Mouse (Mus musculus) limb, embryonic 13.5 days (tissue): ENCODE data around the gene Padi2. TPM values are rescaled to one million over a fixed set of nuclear protein-coding genes. Genes with fewer than 3 reads are reported as not detected.

Experiments
- ATAC-seq: fragments of 200-750 bp; cut with Nextera tagmentation; 2 replicates; pipeline ENCODE4 v1.8.0; 2017; ENCODE audit warnings: low read depth, moderate number of reproducible peaks, moderate TSS enrichment; ENCODE audit not compliant: low FRiP score
- H3K27ac ChIP-seq: fragments of 300-500 bp; sonication (generic); 2 replicates; pipeline ENCODE4 v1.5.1; 2015; ENCODE audit warnings: inconsistent platforms, mild to moderate bottlenecking, moderate library complexity
- H3K27me3 ChIP-seq: fragments of 300-500 bp; sonication (generic); 2 replicates; pipeline ENCODE4 v1.6.1; 2015; ENCODE audit warnings: mild to moderate bottlenecking, inconsistent platforms
- H3K36me3 ChIP-seq: fragments of 300-500 bp; sonication (generic); 2 replicates; pipeline ENCODE4 v1.6.1; 2015; ENCODE audit warnings: inconsistent platforms, mild to moderate bottlenecking, moderate library complexity
- H3K4me1 ChIP-seq: fragments of 300-500 bp; sonication (generic); 2 replicates; pipeline ENCODE4 v1.6.1; 2015; ENCODE audit warnings: inconsistent platforms
- H3K4me2 ChIP-seq: fragments of 300-500 bp; sonication (generic); replicated peaks from 2 replicates; pipeline ENCODE4 v1.6.1; 2015; ENCODE audit warnings: inconsistent platforms, mild to moderate bottlenecking, moderate library complexity
- H3K4me3 ChIP-seq: fragments of 300-500 bp; sonication (generic); 2 replicates; pipeline ENCODE4 v1.5.1; 2015; ENCODE audit warnings: moderate library complexity, mild to moderate bottlenecking, inconsistent platforms
- H3K9ac ChIP-seq: fragments of 300-500 bp; sonication (generic); 2 replicates; pipeline ENCODE4 v1.6.1; 2015; ENCODE audit warnings: mild to moderate bottlenecking, inconsistent platforms
- H3K9me3 ChIP-seq: fragments of 300-500 bp; sonication (generic); 2 replicates; pipeline ENCODE4 v1.6.1; 2016; ENCODE audit warnings: inconsistent platforms
- WGBS: fragments of 180-500 bp; shearing (Covaris S2); methylation state at CpG from one replicate; pipeline ENCODE4 v1.1.7; 2015; 5-methylcytosine and 5-hydroxymethylcytosine counted together
- polyA plus RNA-seq: library from polyadenylated mRNA; unstranded; fragments of >200 nt; fragmentation: Nextera tagmentation; extraction: Ambion mirVana; gene quantifications from 2 replicates; pipeline ENCODE4 v1.2.1, GENCODE M21; 2015

Padi2 gene
- polyA plus RNA-seq, 1 experiment from 2014 or later, result 1.3 TPM

- WGBS, result 78% methylated on average over 9 of the region's 9 CpGs
- H3K27ac ChIP-seq, result peak overlapping the region; percentile 29; the same call in 1 of the 2 replicates
- H3K9me3 ChIP-seq, result no peaks in the 10 kb centered on the region
- H3K27me3 ChIP-seq, result no peaks in the 10 kb centered on the region
- no peak overlapping the region for H3K4me2 ChIP-seq
- H3K4me3 ChIP-seq, result no peak overlapping the region
- peaks cover 25% of the 10 kb centered on the region for H3K36me3 ChIP-seq
- peaks cover 28% of the 10 kb centered on the region for H3K4me1 ChIP-seq
- H3K9ac ChIP-seq, result no peak overlapping the region
- ATAC-seq, result no peak
Measured at GRCm38 (mm10) chr4:140963941-140964597, 57.9 kb downstream of the Padi2 start.

GRCm38 (mm10) chr4:140964620-140965019 lies 58.5 kb downstream of the Padi2 start:
- peaks cover 28% of the 10 kb centered on the region for H3K4me1 ChIP-seq
- WGBS, result 23% methylated on average over 7 of the region's 7 CpGs

GRCm38 (mm10) chr4:140967386-140968159 lies 61.4 kb downstream of the Padi2 start:
- no peak for ATAC-seq
- Histone ChIP-seq H3K4me2 (no peak overlapping the region), H3K9ac (no peak overlapping the region), H3K4me1 (peaks cover 12% of the 10 kb centered on the region), H3K27me3 (no peaks in the 10 kb centered on the region), H3K9me3 (no peaks in the 10 kb centered on the region), H3K27ac (no peak overlapping the region), H3K4me3 (no peak overlapping the region), H3K36me3 (peaks cover 59% of the 10 kb centered on the region)
- 87% methylated on average over 11 of the region's 11 CpGs for WGBS

More at GRCm38 (mm10) chr4:140964620-140965019, 58.5 kb downstream of the Padi2 start:
- Histone ChIP-seq H3K27me3 (no peaks in the 10 kb centered on the region), H3K9me3 (no peaks in the 10 kb centered on the region), H3K9ac (no peak overlapping the region), H3K4me2 (no peak overlapping the region), H3K36me3 (peaks cover 30% of the 10 kb centered on the region), H3K27ac (peak overlapping the region; percentile 29; the same call in 1 of the 2 replicates), H3K4me3 (no peak overlapping the region)
- no peak for ATAC-seq

- peaks cover 93% of the 10 kb centered on the region for H3K36me3 ChIP-seq
- 89% methylated on average over 13 of the region's 13 CpGs for WGBS
Measured at GRCm38 (mm10) chr4:140971691-140972090, 65.5 kb downstream of the Padi2 start.

GRCm38 (mm10) chr4:140974408-140974807 lies 68.3 kb downstream of the Padi2 start:
- no peak overlapping the region for H3K4me3 ChIP-seq
- H3K9me3 ChIP-seq, result no peaks in the 10 kb centered on the region
- no peak overlapping the region for H3K9ac ChIP-seq
- no peaks in the 10 kb centered on the region for H3K27me3 ChIP-seq
- no peak for ATAC-seq
- H3K36me3 ChIP-seq, result peaks cover 99% of the 10 kb centered on the region
- H3K4me1 ChIP-seq, result no peaks in the 10 kb centered on the region
- H3K27ac ChIP-seq, result no peak overlapping the region
- H3K4me2 ChIP-seq, result no peak overlapping the region
- WGBS, result 96% methylated on average over 6 of the region's 6 CpGs

More at GRCm38 (mm10) chr4:140971691-140972090, 65.5 kb downstream of the Padi2 start:
- no peak overlapping the region for H3K4me3 ChIP-seq
- H3K9me3 ChIP-seq, result no peaks in the 10 kb centered on the region
- H3K9ac ChIP-seq, result no peak overlapping the region
- H3K27me3 ChIP-seq, result no peaks in the 10 kb centered on the region
- H3K4me1 ChIP-seq, result no peaks in the 10 kb centered on the region
- H3K27ac ChIP-seq, result no peak overlapping the region
- ATAC-seq, result no peak
- H3K4me2 ChIP-seq, result no peak overlapping the region

- Histone ChIP-seq H3K9ac (no peak overlapping the region), H3K27me3 (no peaks in the 10 kb centered on the region), H3K4me2 (no peak overlapping the region), H3K36me3 (peaks cover 98% of the 10 kb centered on the region), H3K4me3 (no peak overlapping the region), H3K9me3 (no peaks in the 10 kb centered on the region), H3K4me1 (no peaks in the 10 kb centered on the region), H3K27ac (no peak overlapping the region)
- ATAC-seq, result no peak
- 95% methylated on average over 7 of the region's 7 CpGs for WGBS
Measured at GRCm38 (mm10) chr4:140975356-140975755, 69.2 kb downstream of the Padi2 start.

GRCm38 (mm10) chr4:140977278-140977677 lies 71.1 kb downstream of the Padi2 start:
- Histone ChIP-seq H3K9me3 (peaks cover 11% of the 10 kb centered on the region), H3K4me1 (no peaks in the 10 kb centered on the region), H3K4me3 (no peak overlapping the region), H3K27me3 (no peaks in the 10 kb centered on the region), H3K9ac (no peak overlapping the region), H3K36me3 (peaks cover 86% of the 10 kb centered on the region), H3K27ac (no peak overlapping the region), H3K4me2 (no peak overlapping the region)
- WGBS, result 78% methylated on average over 10 of the region's 10 CpGs
- no peak for ATAC-seq

- Histone ChIP-seq H3K9ac (no peak overlapping the region), H3K27ac (no peak overlapping the region), H3K4me1 (peaks cover 4% of the 10 kb centered on the region), H3K27me3 (no peaks in the 10 kb centered on the region), H3K4me3 (no peak overlapping the region), H3K4me2 (no peak overlapping the region), H3K36me3 (peaks cover 78% of the 10 kb centered on the region), H3K9me3 (peaks cover 11% of the 10 kb centered on the region)
- no peak for ATAC-seq
- 91% methylated on average over 14 of the region's 14 CpGs for WGBS
Measured at GRCm38 (mm10) chr4:140977886-140978692, 71.9 kb downstream of the Padi2 start.

- Histone ChIP-seq H3K9me3 (peaks cover 11% of the 10 kb centered on the region), H3K27ac (no peak overlapping the region), H3K27me3 (no peaks in the 10 kb centered on the region), H3K9ac (no peak overlapping the region), H3K36me3 (peaks cover 43% of the 10 kb centered on the region), H3K4me3 (no peak overlapping the region), H3K4me1 (peaks cover 16% of the 10 kb centered on the region), H3K4me2 (no peak overlapping the region)
- no peak for ATAC-seq
- 85% methylated on average over 2 of the region's 2 CpGs for WGBS
Measured at GRCm38 (mm10) chr4:140981605-140982004, 75.5 kb downstream of the Padi2 start.

- H3K4me1 ChIP-seq, result peaks cover 24% of the 10 kb centered on the region
- H3K9ac ChIP-seq, result peak overlapping the region; percentile 45; the same call in 1 of the 2 replicates
- no peaks in the 10 kb centered on the region for H3K27me3 ChIP-seq
- peaks cover 11% of the 10 kb centered on the region for H3K9me3 ChIP-seq
- peaks cover 31% of the 10 kb centered on the region for H3K36me3 ChIP-seq
- peak overlapping the region; percentile 24; the same call in 1 of the 2 replicates for H3K27ac ChIP-seq
- 55% methylated on average over 4 of the region's 4 CpGs for WGBS
- no peak overlapping the region for H3K4me3 ChIP-seq
- no peak for ATAC-seq
- H3K4me2 ChIP-seq, result no peak overlapping the region
Measured at GRCm38 (mm10) chr4:140982808-140983207, 76.7 kb downstream of the Padi2 start.

- Histone ChIP-seq H3K9ac (peak overlapping the region; percentile 45), H3K27ac (peak overlapping the region; percentile 24; the same call in 1 of the 2 replicates), H3K9me3 (peaks cover 11% of the 10 kb centered on the region), H3K4me2 (no peak overlapping the region), H3K36me3 (peaks cover 24% of the 10 kb centered on the region), H3K4me1 (peaks cover 30% of the 10 kb centered on the region), H3K4me3 (no peak overlapping the region), H3K27me3 (no peaks in the 10 kb centered on the region)
- WGBS, result 10% methylated on average over 9 of the region's 9 CpGs
- no peak for ATAC-seq
Measured at GRCm38 (mm10) chr4:140983442-140983841, 77.3 kb downstream of the Padi2 start.

- Histone ChIP-seq H3K4me2 (no peak overlapping the region), H3K27me3 (no peaks in the 10 kb centered on the region), H3K9ac (no peak overlapping the region), H3K36me3 (peaks cover 15% of the 10 kb centered on the region), H3K4me1 (peaks cover 36% of the 10 kb centered on the region), H3K9me3 (peaks cover 11% of the 10 kb centered on the region), H3K27ac (no peak overlapping the region), H3K4me3 (no peak overlapping the region)
- 83% methylated on average over 6 of the region's 6 CpGs for WGBS
- no peak for ATAC-seq
Measured at GRCm38 (mm10) chr4:140984544-140984943, 78.4 kb downstream of the Padi2 start.
